11 mouse cellular contexts compared by ENCODE assay signal in the genomic region with DNA sequence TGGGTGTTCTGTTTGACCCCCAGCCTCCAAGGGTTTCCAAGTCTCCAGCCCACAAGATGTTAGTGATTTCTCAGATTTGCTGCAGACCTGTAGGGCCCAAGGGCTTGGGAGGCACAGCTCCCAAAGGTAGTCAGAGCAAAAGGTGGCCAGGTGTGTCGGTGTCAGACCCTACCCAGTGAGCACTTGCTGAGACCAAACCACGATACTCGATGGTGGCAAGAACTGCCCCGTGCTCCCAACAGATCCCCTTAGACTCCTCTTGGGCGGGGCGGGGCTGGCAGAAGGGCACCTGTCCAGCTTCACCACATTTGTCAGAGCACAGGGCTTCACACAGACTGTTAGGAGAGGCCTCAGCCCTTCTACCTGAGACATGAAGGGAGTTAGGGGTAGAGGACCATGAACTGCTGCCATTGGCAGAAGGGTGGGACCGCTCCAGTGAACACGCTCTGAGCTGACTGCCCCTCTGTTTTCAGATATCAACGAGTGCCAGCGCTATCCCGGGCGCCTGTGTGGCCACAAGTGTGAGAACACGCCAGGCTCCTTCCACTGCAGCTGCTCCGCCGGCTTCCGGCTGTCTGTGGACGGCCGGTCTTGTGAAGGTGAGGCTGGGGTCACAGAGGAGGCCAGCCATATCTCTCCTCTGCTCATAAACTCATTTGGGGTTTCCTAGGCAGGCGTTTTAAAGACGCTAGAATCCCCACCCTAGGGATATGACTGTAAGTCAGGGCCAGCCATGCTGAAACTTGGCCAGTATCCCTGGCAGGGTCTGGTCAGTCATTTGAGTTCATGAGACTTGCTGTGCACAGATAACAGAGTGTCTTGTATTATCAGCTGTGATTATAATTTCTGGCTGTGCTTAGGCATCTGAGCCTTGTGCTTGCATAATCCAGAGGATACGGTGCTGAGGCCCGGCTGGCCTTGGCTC. TPM values are rescaled to one million over a fixed set of nuclear protein-coding genes. Genes with fewer than 3 reads are reported as not detected.
DNase-seq lines count a peak whose midpoint lies in the region; ATAC-seq and TF ChIP-seq lines count a peak whose summit lies in the region.
"Had no signal": no experiment of that assay in that cellular context is flagged by ENCODE, and none has a peak within 500 bp of the region (broad histone marks: within the 10 kb centered on the region; RNA-seq: fewer than 3 reads in every experiment).

No protein-coding gene starts in this region.

- H3K9ac ChIP-seq in midbrain, postnatal 0 days (replicated peaks; ENCODE audit: low read length, poor library complexity, severe bottlenecking): no peak overlapping the region
- H3K9ac ChIP-seq in midbrain, embryonic 11.5 days (ENCODE audit: low read length): no peak overlapping the region
- H3K9ac ChIP-seq: embryonic facial prominence, embryonic 15.5 days; limb, embryonic 15.5 days had no signal

- ATAC-seq in midbrain, postnatal 0 days (ENCODE audit: low FRiP score): no peak
- no peak for ATAC-seq in midbrain, embryonic 11.5 days (ENCODE audit: low FRiP score)

- WGBS in midbrain, postnatal 0 days: 94% methylated on average over 22 of the region's 22 CpGs
- WGBS in midbrain, embryonic 11.5 days: 94% methylated on average over 22 of the region's 22 CpGs

- H3K27me3 ChIP-seq in midbrain, postnatal 0 days (ENCODE audit: insufficient read depth, low read length): no peaks in the 10 kb centered on the region
- no peaks in the 10 kb centered on the region for H3K27me3 ChIP-seq in midbrain, embryonic 11.5 days (ENCODE audit: control insufficient read depth, insufficient read depth, low read length)
- H3K27me3 ChIP-seq: embryonic facial prominence, embryonic 15.5 days; limb, embryonic 15.5 days had no signal

- no peak overlapping the region for H3K4me3 ChIP-seq in midbrain, postnatal 0 days (ENCODE audit: low read depth, low read length)
- no peak overlapping the region for H3K4me3 ChIP-seq in midbrain, embryonic 11.5 days (ENCODE audit: low read depth, low read length)
- H3K4me3 ChIP-seq: embryonic facial prominence, embryonic 15.5 days; hindbrain, embryonic 10.5 days; limb, embryonic 15.5 days had no signal

- H3K27ac ChIP-seq in midbrain, postnatal 0 days (ENCODE audit: low read depth, low read length): no peak overlapping the region
- no peak overlapping the region for H3K27ac ChIP-seq in midbrain, embryonic 11.5 days (ENCODE audit: low read depth, low read length)
- H3K27ac ChIP-seq: embryonic facial prominence, embryonic 15.5 days; hindbrain, embryonic 10.5 days; limb, embryonic 15.5 days had no signal

- H3K4me2 ChIP-seq in midbrain, postnatal 0 days (ENCODE audit: low read depth, low read length, poor library complexity, severe bottlenecking): no peak overlapping the region
- H3K4me2 ChIP-seq in midbrain, embryonic 11.5 days: no peak overlapping the region
- H3K4me2 ChIP-seq: embryonic facial prominence, embryonic 15.5 days; limb, embryonic 15.5 days had no signal

- H3K9me3 ChIP-seq in midbrain, postnatal 0 days (ENCODE audit: low read length): no peaks in the 10 kb centered on the region
- H3K9me3 ChIP-seq in midbrain, embryonic 11.5 days (ENCODE audit: control insufficient read depth, low read length): no peaks in the 10 kb centered on the region
- H3K9me3 ChIP-seq: embryonic facial prominence, embryonic 15.5 days; hindbrain, embryonic 10.5 days; limb, embryonic 15.5 days had no signal

- no peaks in the 10 kb centered on the region for H3K4me1 ChIP-seq in midbrain, postnatal 0 days (ENCODE audit: insufficient read depth, low read length)
- H3K4me1 ChIP-seq in midbrain, embryonic 11.5 days (ENCODE audit: control insufficient read depth, insufficient read depth, low read length): no peaks in the 10 kb centered on the region
- H3K4me1 ChIP-seq: embryonic facial prominence, embryonic 15.5 days; hindbrain, embryonic 10.5 days; limb, embryonic 15.5 days had no signal

- H3K36me3 ChIP-seq in midbrain, postnatal 0 days (ENCODE audit: insufficient read depth, low read length): peaks cover 6% of the 10 kb centered on the region; the same call in 1 of the 2 replicates
- peaks cover 29% of the 10 kb centered on the region; the same call in 1 of the 2 replicates for H3K36me3 ChIP-seq in midbrain, embryonic 11.5 days (ENCODE audit: control insufficient read depth, insufficient read depth, low read length)

- no peak for TF ChIP-seq CTCF in midbrain, postnatal 0 days (IDR thresholded peaks at IDR 0.05)

- peak; percentile 45 for DNase-seq in midbrain, postnatal 0 days (ENCODE audit: low spot score)
- DNase-seq in midbrain, embryonic 11.5 days (ENCODE audit: low spot score, missing footprints): no peak
- peak; percentile 85 to 86 for DNase-seq in heart, adult 9 months (ENCODE audit: low spot score in 2 of 2)
- DNase-seq in kidney, adult 8-10 months: peak; percentile 8 to 25
- DNase-seq in lung, postnatal 36 days: peak; percentile 28
- DNase-seq in layer of hippocampus, postnatal 14 days (ENCODE audit: low spot score in 2 of 2): no peak
- no peak for DNase-seq in B cell, adult 2 months
- DNase-seq: cerebellum, postnatal 25 days had no signal

RNA-seq across cellular contexts. Expression of a gene that starts 33.3 kb away (rescaled TPM):
- total RNA-seq in midbrain, postnatal 0 days (2014; rRNA removed): 57.8 and 64.5 TPM in 2 replicates
- polyA plus RNA-seq in midbrain, postnatal 0 days (2015; fragmentation: Nextera tagmentation; extraction: Ambion mirVana): 46.2 and 48.5 TPM in 2 replicates
- 153 and 165 TPM in 2 replicates for polyA plus RNA-seq in midbrain, embryonic 11.5 days (2014; fragmentation: Nextera tagmentation; extraction: Ambion mirVana)
- 10 to 100 TPM; 10.8 to 18.3 TPM for total RNA-seq in layer of hippocampus, postnatal 14 days (2021)

Comparison
In these comparisons a context has a peak if more than half of its experiments do, and no peak if none do; other contexts are left out.
1. DNase-seq: peak in midbrain, postnatal 0 days (single experiment), heart, adult 9 months (2 of 2), kidney, adult 8-10 months (2 of 2) and lung, postnatal 36 days (single experiment); none in midbrain, embryonic 11.5 days (single experiment), layer of hippocampus, postnatal 14 days (0 of 2) and B cell, adult 2 months (0 of 2).